Mouse (Mus musculus): Measurements from ENCODE around the gene Upf2. TPM values are rescaled to one million over a fixed set of nuclear protein-coding genes. Genes with fewer than 3 reads are reported as not detected.
"Not testable (repeated sequence)": the region's sequence is repeated elsewhere in the genome, so short reads cannot be mapped to it uniquely, and the experiment has no call there.

The Upf2 gene
- total RNA-seq, 1 experiment from 2014 or later = 25.5 TPM

- DNase-seq = no peak
Measured at GRCm38 (mm10) chr2:5948964-5949363, 2.3 kb upstream of the Upf2 start.

- DNase-seq = not testable (repeated sequence)
Measured at GRCm38 (mm10) chr2:5949821-5950220, 1.4 kb upstream of the Upf2 start.

- DNase-seq = no peak
Measured at GRCm38 (mm10) chr2:5950305-5950704, 964 bp upstream of the Upf2 start.

- DNase-seq = peak; percentile 82
Measured at GRCm38 (mm10) chr2:5951621-5952211, 447 bp downstream of the Upf2 start.

GRCm38 (mm10) chr2:5957705-5958104 is 6.4 kb downstream of the Upf2 start:
- DNase-seq = peak; percentile 36

GRCm38 (mm10) chr2:5962265-5962664 is 11.0 kb downstream of the Upf2 start:
- no peak for DNase-seq

- not testable (repeated sequence) for DNase-seq
Measured at GRCm38 (mm10) chr2:5963729-5964128, 12.5 kb downstream of the Upf2 start.

GRCm38 (mm10) chr2:5965972-5966371 is 14.7 kb downstream of the Upf2 start:
- DNase-seq = no peak

- not testable (repeated sequence) for DNase-seq
Measured at GRCm38 (mm10) chr2:5970629-5971028, 19.4 kb downstream of the Upf2 start.

- DNase-seq = no peak
Measured at GRCm38 (mm10) chr2:5977532-5977931, 26.3 kb downstream of the Upf2 start.

GRCm38 (mm10) chr2:5995538-5995937 is 44.3 kb downstream of the Upf2 start:
- peak; percentile 61 for DNase-seq

- DNase-seq = no peak
Measured at GRCm38 (mm10) chr2:6003949-6004348, 52.7 kb downstream of the Upf2 start.

- no peak for DNase-seq
Measured at GRCm38 (mm10) chr2:6014532-6014931, 63.3 kb downstream of the Upf2 start.

- not testable (repeated sequence) for DNase-seq
Measured at GRCm38 (mm10) chr2:6015182-6015581, 63.9 kb downstream of the Upf2 start.

GRCm38 (mm10) chr2:6020570-6020969 is 69.3 kb downstream of the Upf2 start:
- no peak for DNase-seq

GRCm38 (mm10) chr2:6042644-6043043 is 91.4 kb downstream of the Upf2 start:
- DNase-seq = no peak

- DNase-seq = no peak
Measured at GRCm38 (mm10) chr2:6046796-6047195, 95.5 kb downstream of the Upf2 start.

GRCm38 (mm10) chr2:6048570-6048969 is 97.3 kb downstream of the Upf2 start:
- no peak for DNase-seq

- DNase-seq = no peak
Measured at GRCm38 (mm10) chr2:6049018-6049417, 97.7 kb downstream of the Upf2 start.

- DNase-seq = no peak
Measured at GRCm38 (mm10) chr2:6055466-6055865, 104.2 kb downstream of the Upf2 start.

GRCm38 (mm10) chr2:6056518-6056917 is 105.2 kb downstream of the Upf2 start:
- DNase-seq = peak; percentile 27

GRCm38 (mm10) chr2:6059291-6059690 is 108.0 kb downstream of the Upf2 start:
- no peak for DNase-seq

GRCm38 (mm10) chr2:6060071-6060804 is 109.0 kb downstream of the Upf2 start:
- no peak for DNase-seq

- no peak for DNase-seq
Measured at GRCm38 (mm10) chr2:6067341-6067740, 116.1 kb downstream of the Upf2 start.
